Mouse (Mus musculus): ENCODE measurements around the gene Fgfbp1. TPM values are rescaled to one million over a fixed set of nuclear protein-coding genes. Genes with fewer than 3 reads are reported as not detected.

The Fgfbp1 gene
- polyA plus RNA-seq, 1 experiment from 2014 or later, result 0.44 TPM

Other genes starting within 250 kb of the Fgfbp1 start
- gene Bst1, start 162.9 kb downstream of the Fgfbp1 start, polyA plus RNA-seq (2015; fragmentation: Nextera tagmentation; extraction: Ambion mirVana), result 1.5 and 1.8 TPM in 2 replicates
- gene Fbxl5, start 160.1 kb downstream of the Fgfbp1 start, polyA plus RNA-seq (2015; fragmentation: Nextera tagmentation; extraction: Ambion mirVana), result 18.7 and 20.0 TPM in 2 replicates
- 13.2 and 14.7 TPM in 2 replicates for gene Cd38, start 113.2 kb downstream of the Fgfbp1 start, polyA plus RNA-seq (2015; fragmentation: Nextera tagmentation; extraction: Ambion mirVana)
- gene Gm7879, start 68.6 kb downstream of the Fgfbp1 start, polyA plus RNA-seq (2015; fragmentation: Nextera tagmentation; extraction: Ambion mirVana), result 0.28 and 0.62 TPM in 2 replicates
- 15.7 and 17.6 TPM in 2 replicates for gene Prom1, start 120.3 kb upstream of the Fgfbp1 start, polyA plus RNA-seq (2015; fragmentation: Nextera tagmentation; extraction: Ambion mirVana)
- gene Tapt1, start 244.8 kb upstream of the Fgfbp1 start, polyA plus RNA-seq (2015; fragmentation: Nextera tagmentation; extraction: Ambion mirVana), result 32.3 and 34.2 TPM in 2 replicates